Mouse (Mus musculus) cerebellum, adult 2 months (tissue): ENCODE measurements at regions not wholly inside any gene's neighbourhood (a gene's known extent, or its start where the extent isn't known, plus 50 kb on each side); places are given as distances from the start of the nearest gene placed in this dataset.
A peak's percentile ranks its signal among the peaks of the same experiment; 100 is the strongest.

Source experiments
- DNase-seq, 2 experiments: peaks; one replicate each; pipeline ENCODE4 v3.0.0; 2021
- H3K27ac ChIP-seq: fragments of 200-500 bp; 2 replicates; pipeline ENCODE4 v1.5.1; 2012; ENCODE audit warnings: low read length, control low read depth, inconsistent platforms; ENCODE audit not compliant: insufficient read depth
- H3K27me3 ChIP-seq: fragments of 200-500 bp; 2 replicates; pipeline ENCODE4 v1.6.1; 2012; ENCODE audit warnings: inconsistent platforms, mild to moderate bottlenecking, low read length, moderate library complexity; ENCODE audit not compliant: control insufficient read depth, insufficient read depth
- H3K4me1 ChIP-seq: fragments of 200-500 bp; 2 replicates; pipeline ENCODE4 v1.6.1; 2011; ENCODE audit warnings: low read length; ENCODE audit not compliant: control insufficient read depth, insufficient read depth
- H3K4me3 ChIP-seq: fragments of 200-500 bp; replicated peaks from 2 replicates; pipeline ENCODE3; 2011; ENCODE audit warnings: mild to moderate bottlenecking, low read depth, low read length, control low read depth; ENCODE audit not compliant: insufficient read depth
- CTCF ChIP-seq: fragments of 200-500 bp; IDR thresholded peaks from 2 replicates; pipeline ENCODE4 v1.5.1; 2011; ENCODE audit warnings: low read depth, mild to moderate bottlenecking, control low read depth, low read length, moderate library complexity, borderline replicate concordance; ENCODE audit not compliant: insufficient read depth
- POLR2A ChIP-seq: fragments of 200-500 bp; IDR thresholded peaks from 2 replicates; pipeline ENCODE4 v1.6.1; 2011; ENCODE audit warnings: low read length, control low read depth, borderline replicate concordance; ENCODE audit not compliant: insufficient read depth
- WGBS: fragments of 180-500 bp; shearing (Covaris S2); methylation state at CpG from one replicate; pipeline ENCODE4 v1.1.7; 2018; 5-methylcytosine and 5-hydroxymethylcytosine counted together

- DNase-seq, result peak in 1 of 2 experiments; percentile 7
- WGBS, result 51% methylated on average over 11 of the region's 11 CpGs
- no peak for TF ChIP-seq CTCF
- TF ChIP-seq POLR2A, result no peak
- H3K4me3 ChIP-seq, result no peak overlapping the region
- H3K27ac ChIP-seq, result no peak overlapping the region
- H3K4me1 ChIP-seq, result no peaks in the 10 kb centered on the region
- H3K27me3 ChIP-seq, result no peaks in the 10 kb centered on the region
Measured at GRCm38 (mm10) chr1:183905345-183906142, 107.6 kb upstream of the Dusp10 start.

GRCm38 (mm10) chr1:183917656-183918055 is 95.4 kb upstream of the Dusp10 start:
- TF ChIP-seq POLR2A (no peak), CTCF (no peak)
- Histone ChIP-seq H3K27ac (no peak overlapping the region), H3K4me3 (no peak overlapping the region), H3K4me1 (no peaks in the 10 kb centered on the region), H3K27me3 (no peaks in the 10 kb centered on the region)
- 94% methylated on average over 3 of the region's 3 CpGs for WGBS
- no peak for DNase-seq

GRCm38 (mm10) chr1:183921262-183921661 is 91.8 kb upstream of the Dusp10 start:
- no peaks in the 10 kb centered on the region for H3K27me3 ChIP-seq
- DNase-seq, result no peak
- no peaks in the 10 kb centered on the region for H3K4me1 ChIP-seq
- TF ChIP-seq POLR2A (no peak), CTCF (no peak)
- H3K27ac ChIP-seq, result no peak overlapping the region
- no peak overlapping the region for H3K4me3 ChIP-seq
- WGBS, result 74% methylated on average over 2 of the region's 2 CpGs

GRCm38 (mm10) chr1:183928539-183928938 is 84.6 kb upstream of the Dusp10 start:
- WGBS, result 57% methylated on average over 4 of the region's 4 CpGs
- TF ChIP-seq CTCF (no peak), POLR2A (no peak)
- Histone ChIP-seq H3K4me1 (no peaks in the 10 kb centered on the region), H3K27ac (no peak overlapping the region), H3K4me3 (no peak overlapping the region), H3K27me3 (no peaks in the 10 kb centered on the region)
- peak; percentile 10 to 29 for DNase-seq

- no peak for TF ChIP-seq POLR2A
- TF ChIP-seq CTCF, result no peak
- 72% methylated on average over 4 of the region's 4 CpGs for WGBS
- Histone ChIP-seq H3K27me3 (no peaks in the 10 kb centered on the region), H3K4me3 (no peak overlapping the region), H3K27ac (no peak overlapping the region), H3K4me1 (no peaks in the 10 kb centered on the region)
- DNase-seq, result no peak
Measured at GRCm38 (mm10) chr1:183930363-183930982, 82.6 kb upstream of the Dusp10 start.

- Histone ChIP-seq H3K4me1 (no peaks in the 10 kb centered on the region), H3K4me3 (no peak overlapping the region), H3K27me3 (no peaks in the 10 kb centered on the region), H3K27ac (no peak overlapping the region)
- no peak for DNase-seq
- 72% methylated on average over 3 of the region's 3 CpGs for WGBS
- TF ChIP-seq POLR2A (no peak), CTCF (no peak)
Measured at GRCm38 (mm10) chr1:183931141-183931540, 82.0 kb upstream of the Dusp10 start.

GRCm38 (mm10) chr1:183933845-183934244 is 79.3 kb upstream of the Dusp10 start:
- DNase-seq, result no peak
- H3K4me3 ChIP-seq, result no peak overlapping the region
- no peak for TF ChIP-seq CTCF
- no peak for TF ChIP-seq POLR2A
- H3K27ac ChIP-seq, result no peak overlapping the region
- no peaks in the 10 kb centered on the region for H3K4me1 ChIP-seq
- no peaks in the 10 kb centered on the region for H3K27me3 ChIP-seq
- WGBS, result 95% methylated on average over 2 of the region's 2 CpGs

- Histone ChIP-seq H3K4me1 (no peaks in the 10 kb centered on the region), H3K27ac (no peak overlapping the region), H3K4me3 (no peak overlapping the region), H3K27me3 (no peaks in the 10 kb centered on the region)
- TF ChIP-seq CTCF (no peak), POLR2A (no peak)
- DNase-seq, result no peak
- WGBS, result 93% methylated on average over 11 of the region's 11 CpGs
Measured at GRCm38 (mm10) chr1:183937166-183937565, 75.9 kb upstream of the Dusp10 start.
